Mouse (Mus musculus) heart, postnatal 10 days (tissue): Measurements from ENCODE around the gene Mcub. TPM values are rescaled to one million over a fixed set of nuclear protein-coding genes. Genes with fewer than 3 reads are reported as not detected.

Source experiments
- DNase-seq, 2 experiments: peaks; one replicate each; pipeline ENCODE4 v3.0.0; 2021
- intact Hi-C: fragments of 180-260 bp; cut with DNase I; formaldehyde crosslinking; loops from one replicate; pipeline ENCODE4 v1.15.1; 2025
- total RNA-seq, 2 experiments: library from RNA; stranded (reverse); gene quantifications; 2 replicates each; pipeline ENCODE4 v1.2.3; 2021

Gene Mcub
- total RNA-seq, 2 experiments from 2014 or later, result 1.1 to 1.4 TPM

- DNase-seq, result no peak
- intact Hi-C loops, result no loop called here
These were observed 16.7 kb downstream of the Mcub start for GRCm38 (mm10) chr3:129953296-129953695.

GRCm38 (mm10) chr3:129949158-129949773 is 20.7 kb downstream of the Mcub start:
- no peak for DNase-seq
- intact Hi-C loops, result no loop called here

- DNase-seq, result peak in 1 of 2 experiments; percentile 10
- intact Hi-C loops, result no loop called here
These were observed 21.6 kb downstream of the Mcub start for GRCm38 (mm10) chr3:129948359-129948758.

DNA sequence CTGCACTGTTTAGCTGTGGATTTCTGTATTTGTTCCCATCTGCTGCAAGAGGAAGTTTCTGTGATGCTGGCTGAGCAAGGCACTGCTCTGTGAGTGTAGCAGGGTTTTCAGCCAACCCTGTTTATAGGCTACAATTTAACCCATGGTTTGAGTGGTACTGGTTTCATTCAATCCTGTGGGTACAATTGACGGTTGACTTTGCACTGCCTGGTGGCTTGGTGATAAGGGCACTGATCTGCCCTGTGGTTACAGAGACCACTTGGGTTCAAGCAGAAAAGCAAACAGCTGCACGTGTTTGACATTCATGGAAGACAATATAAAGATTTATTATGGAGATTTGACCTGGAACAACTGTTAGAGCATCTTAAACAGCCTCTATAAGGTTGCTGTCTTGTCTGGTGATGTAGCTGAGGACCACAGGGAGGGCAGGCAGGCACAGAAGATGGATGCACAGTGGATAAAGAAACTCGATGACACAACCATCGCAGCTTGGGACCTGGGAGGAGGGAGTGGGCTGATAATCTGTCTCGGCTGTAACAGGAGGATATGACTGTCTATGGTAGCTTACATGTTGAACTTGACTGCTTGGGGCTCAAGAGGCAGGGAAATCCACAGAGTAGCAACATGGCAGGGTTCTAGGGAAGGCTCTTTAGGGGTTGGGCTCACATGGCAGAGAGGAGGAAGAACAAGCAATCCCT is 23.6 kb downstream of the Mcub start:
- DNase-seq, result no peak
- intact Hi-C loops, result no loop called here

- intact Hi-C loops, result no loop called here
- DNase-seq, result no peak
These were observed 26.2 kb downstream of the Mcub start for GRCm38 (mm10) chr3:129943813-129944212.

DNA sequence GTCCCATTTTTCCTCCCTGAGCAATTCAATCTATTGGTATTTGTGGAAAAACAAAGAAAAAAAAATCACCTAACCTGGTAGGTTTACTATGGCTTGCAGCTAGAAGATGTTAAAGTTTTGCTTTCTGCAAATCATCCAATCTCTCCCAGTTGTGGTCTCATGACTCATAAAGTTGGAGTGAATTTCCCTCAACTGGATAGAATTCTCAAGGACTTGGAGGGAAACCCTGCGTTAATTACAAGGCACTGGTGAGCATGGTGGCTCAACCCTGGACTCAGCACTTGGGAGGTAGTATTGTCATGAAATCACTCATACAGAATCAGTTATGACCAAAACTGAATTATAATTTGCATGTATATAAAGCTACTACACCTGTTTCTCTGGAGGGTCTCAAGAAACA is 28.7 kb downstream of the Mcub start:
- DNase-seq, result no peak
- intact Hi-C loops, result no loop called here

GRCm38 (mm10) chr3:129940780-129941179 is 29.2 kb downstream of the Mcub start:
- intact Hi-C loops, result no loop called here

GRCm38 (mm10) chr3:129939058-129939457 is 30.9 kb downstream of the Mcub start:
- no peak for DNase-seq
- intact Hi-C loops, result no loop called here

More at GRCm38 (mm10) chr3:129940780-129941179, 29.2 kb downstream of the Mcub start:
- no peak for DNase-seq

GRCm38 (mm10) chr3:129937848-129938247 is 32.2 kb downstream of the Mcub start:
- intact Hi-C loops, result no loop called here
- peak in 1 of 2 experiments; percentile 4 for DNase-seq

DNA sequence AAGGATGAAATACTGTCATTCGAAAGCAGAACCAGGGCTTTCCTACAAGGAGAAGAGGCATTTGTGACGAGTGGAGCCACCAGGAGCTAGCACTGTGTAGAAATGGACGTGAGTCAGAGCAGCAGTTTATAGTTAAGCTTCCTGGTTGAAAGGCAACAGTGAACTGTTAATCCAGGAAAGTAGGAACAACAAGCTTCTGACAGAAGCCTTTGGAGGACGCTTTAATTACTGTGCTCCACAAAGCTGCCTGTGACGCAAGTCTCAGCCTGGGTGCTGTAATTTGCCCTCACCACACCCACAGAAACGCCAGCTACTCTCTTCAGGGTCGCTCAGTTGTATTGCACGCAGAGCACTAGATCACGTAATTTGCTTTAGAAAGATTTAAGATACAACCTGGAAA is 33.4 kb downstream of the Mcub start:
- intact Hi-C loops, result no loop called here
- DNase-seq, result no peak

DNA sequence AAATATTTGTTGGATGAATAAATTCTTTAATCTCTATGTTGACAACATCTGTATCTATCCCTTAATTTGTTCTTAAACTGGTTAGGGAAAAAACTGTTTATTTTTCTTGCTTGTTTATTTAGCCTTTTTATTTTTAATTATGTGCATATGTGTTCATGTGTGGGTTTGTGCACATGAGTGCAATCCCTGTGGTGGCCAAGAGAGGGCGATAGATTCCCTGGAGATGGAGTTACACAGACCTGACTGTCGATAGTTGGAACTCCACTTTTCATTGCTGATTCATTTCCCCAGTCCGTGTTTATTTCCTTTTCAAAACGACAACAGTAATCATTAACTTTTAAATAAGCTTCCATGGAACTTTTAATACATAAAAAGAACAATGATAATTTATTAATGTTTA is 37.6 kb downstream of the Mcub start:
- peak in 1 of 2 experiments; percentile 12 for DNase-seq
- intact Hi-C loops, result no loop called here

- intact Hi-C loops, result no loop called here
- peak; percentile 15 to 20 for DNase-seq
These were observed 39.7 kb downstream of the Mcub start for GRCm38 (mm10) chr3:129930213-129930778.

DNA sequence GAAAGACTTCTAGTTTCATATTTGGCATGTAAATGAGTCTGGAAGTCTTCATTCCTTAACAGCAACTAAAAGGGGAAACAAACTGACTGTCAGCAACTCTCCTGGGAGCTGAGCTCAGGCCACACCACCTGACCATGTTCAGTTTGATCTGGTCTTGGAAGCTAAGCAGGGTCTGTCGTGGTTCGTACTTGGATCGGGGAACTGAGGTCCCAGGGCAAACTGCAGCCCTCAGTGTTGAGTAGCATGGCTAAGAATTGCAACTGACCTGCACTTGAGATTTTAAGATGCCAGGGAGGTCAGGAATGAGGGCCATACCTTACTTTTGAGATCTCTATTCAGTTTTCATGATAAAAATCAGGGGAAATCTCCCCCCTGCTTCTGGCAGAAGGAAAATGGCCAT is 44.1 kb downstream of the Mcub start:
- intact Hi-C loops, result no loop called here
- DNase-seq, result no peak

DNA sequence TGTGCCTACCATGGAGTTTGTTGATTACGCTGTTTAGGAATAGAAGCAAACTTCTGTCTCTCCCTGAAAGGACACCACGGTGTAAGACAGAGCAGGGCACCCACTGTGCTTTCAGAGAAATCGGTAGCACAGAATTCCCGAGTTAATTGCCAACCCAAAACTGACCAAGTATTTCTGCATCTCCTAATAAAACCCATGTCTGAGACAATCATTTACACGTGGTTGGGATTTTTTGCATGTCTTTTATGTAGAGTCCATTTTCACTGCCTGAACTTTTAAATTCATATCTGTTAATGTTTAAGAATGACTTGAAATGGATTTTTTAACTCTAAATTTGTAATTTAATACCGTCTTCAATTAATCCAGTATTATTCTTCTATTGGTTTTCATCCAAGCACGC is 46.4 kb downstream of the Mcub start:
- intact Hi-C loops, result no loop called here
- no peak for DNase-seq

DNA sequence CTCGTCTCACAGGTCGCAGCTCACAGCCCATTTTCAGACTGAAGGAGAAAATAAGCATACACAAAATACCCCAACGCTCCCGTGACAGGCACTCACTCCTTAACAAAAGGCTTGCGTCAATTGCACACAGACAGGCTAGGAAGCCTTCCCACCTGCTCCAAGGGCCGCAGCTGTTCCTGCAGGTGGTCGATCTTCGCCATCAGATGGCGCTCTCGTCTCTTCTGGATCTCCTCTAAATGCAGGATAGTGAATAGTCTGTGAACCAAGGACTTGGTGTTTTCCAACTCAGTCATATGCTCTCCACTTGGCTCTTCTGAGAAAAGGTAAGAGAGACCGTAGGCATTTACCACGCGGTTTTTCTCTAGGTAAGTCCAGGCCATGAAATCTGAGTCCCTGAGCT is 51.6 kb downstream of the Mcub start:
- DNase-seq, result peak; percentile 67 to 75
- intact Hi-C loops, result loop anchor here (1.0 kb wide), 1 partner anchor 162 kb away; no protein-coding TSS in a partner anchor

- DNase-seq, result no peak
- intact Hi-C loops, result no loop called here
These were observed 52.6 kb downstream of the Mcub start for GRCm38 (mm10) chr3:129917424-129917823.

DNA sequence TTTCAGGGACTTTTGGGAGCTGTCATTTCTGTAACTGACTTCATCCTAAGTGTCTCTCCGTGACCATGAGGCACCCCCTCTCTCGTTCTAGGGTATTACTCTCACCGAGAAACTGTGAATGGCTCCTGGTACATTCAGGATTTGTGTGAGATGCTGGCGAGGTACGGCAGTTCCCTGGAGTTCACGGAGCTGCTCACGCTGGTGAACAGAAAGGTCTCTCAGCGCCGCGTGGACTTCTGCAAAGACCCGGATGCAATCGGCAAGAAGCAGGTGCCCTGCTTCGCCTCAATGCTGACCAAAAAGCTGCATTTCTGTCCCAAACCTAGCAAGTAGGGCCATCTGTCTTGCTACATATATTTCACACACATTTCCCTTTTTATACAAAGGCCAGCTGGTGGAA is 56.8 kb downstream of the Mcub start:
- intact Hi-C loops, result no loop called here
- no peak for DNase-seq

DNA sequence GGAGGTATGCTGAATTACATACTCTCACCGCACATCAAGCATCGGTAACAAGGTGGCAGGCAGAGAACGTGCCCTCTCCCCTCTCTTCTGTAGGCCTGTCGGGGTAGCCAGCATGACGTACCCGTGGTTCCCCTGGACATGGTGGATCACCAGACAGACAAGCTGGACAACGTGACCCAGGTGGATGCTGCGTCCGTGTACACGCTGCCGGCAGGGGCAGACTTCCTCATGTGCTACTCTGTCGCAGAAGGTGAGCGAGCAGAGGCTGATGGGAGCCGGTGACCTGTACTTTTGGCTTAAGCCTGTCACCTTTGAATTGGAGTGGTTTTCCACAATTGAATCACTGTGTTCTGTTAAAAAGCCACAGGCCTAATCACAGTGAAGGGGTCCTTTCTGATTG is 58.0 kb downstream of the Mcub start:
- no peak for DNase-seq
- intact Hi-C loops, result no loop called here

DNA sequence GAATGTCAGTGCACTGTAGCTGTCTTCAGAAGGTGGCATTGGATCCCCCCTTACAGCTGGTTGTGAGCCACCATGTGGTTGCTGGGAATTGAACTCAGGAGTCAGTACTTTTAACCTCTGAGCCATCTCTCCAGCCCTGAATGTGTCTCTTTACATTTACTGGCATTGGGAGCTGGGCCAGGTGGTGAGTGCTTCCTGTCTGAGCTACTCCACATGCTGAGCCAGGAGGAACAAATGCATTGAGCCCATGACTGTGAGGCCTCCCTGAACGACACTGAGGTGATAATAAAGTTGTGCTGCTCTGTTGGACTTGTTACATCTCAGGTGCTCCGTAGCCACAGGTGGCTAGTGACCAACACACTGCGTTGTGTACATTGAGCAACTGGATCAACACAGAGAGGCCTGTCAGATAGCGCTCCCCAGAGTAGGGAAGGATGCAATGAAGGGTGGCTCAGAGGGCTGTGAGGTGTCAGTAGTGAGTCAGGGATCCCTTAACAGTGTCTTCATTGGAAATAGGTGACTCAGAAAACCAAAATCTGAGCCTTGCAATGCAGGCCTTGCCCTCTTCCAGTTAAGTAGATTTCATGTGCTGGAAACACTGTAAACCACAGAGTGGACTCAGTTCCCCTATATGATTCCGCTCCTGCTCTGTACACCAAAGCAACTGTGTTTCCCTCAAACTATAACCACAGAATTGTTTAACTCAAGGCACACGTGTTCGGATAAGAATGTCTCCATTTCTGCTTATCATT is 65.4 kb downstream of the Mcub start:
- intact Hi-C loops, result loop anchor here (5.0 to 10.0 kb wide), 3 partner anchors 72 to 790 kb away; partner anchors contain the start of genes Gar1 and Sec24b
- no peak for DNase-seq

DNA sequence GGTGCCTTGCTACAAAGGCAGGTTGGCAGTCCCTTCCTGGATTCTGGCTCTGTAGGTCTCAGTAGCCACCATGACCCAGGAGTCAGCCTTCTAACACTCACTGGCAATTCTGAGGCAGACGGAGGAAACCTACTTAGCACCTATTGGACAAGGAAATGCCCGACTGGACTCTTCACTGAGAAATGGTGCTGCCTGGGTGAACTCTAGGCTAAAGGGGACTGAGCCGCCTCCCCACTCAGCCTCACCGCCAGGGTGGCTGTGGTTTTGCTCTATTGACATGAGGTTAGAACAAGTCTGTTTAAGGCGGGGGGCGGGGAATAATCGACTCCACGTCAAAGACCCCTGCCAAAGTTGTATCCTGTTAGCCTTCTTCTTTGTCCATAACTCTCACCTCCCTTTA is 66.1 kb downstream of the Mcub start:
- DNase-seq, result no peak
- intact Hi-C loops, result loop anchor here (5.0 to 10.0 kb wide), 3 partner anchors 72 to 791 kb away; partner anchors contain the start of genes Gar1 and Sec24b

- DNase-seq, result no peak
- intact Hi-C loops, result loop anchor here (5.0 to 10.0 kb wide), 3 partner anchors 71 to 791 kb away; partner anchors contain the start of genes Gar1 and Sec24b
These were observed 66.6 kb downstream of the Mcub start for GRCm38 (mm10) chr3:129903369-129903768.
